Mouse (Mus musculus): ENCODE data around the gene Nfya.

DNA sequence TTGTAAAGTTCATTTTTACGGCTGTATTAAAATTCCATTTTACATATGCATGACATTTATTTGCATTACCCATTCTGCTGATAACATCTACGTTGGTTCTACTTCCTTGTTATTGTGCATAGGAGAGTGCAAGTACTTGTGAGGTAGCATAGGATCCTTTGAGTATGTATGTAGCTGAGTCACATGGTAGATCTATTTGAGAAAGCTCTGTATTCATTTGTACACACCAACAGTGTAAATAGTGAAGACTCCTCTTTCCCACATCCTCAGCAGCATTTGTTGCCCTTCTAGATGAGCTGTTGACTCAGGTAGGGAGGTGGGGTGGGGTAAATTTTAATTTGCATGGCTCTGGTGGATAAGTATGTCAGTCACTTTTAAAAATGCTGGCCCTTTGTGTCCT is 5.9 kb downstream of the Nfya start:
- no peak for TF ChIP-seq TAL1 (conservative IDR thresholded peaks at IDR 0.05; ENCODE audit: low read depth, low read length)
- TF ChIP-seq CTCF (IDR thresholded peaks at IDR 0.05; ENCODE audit: low read depth, low read length): no peak

Measured in G1E (cell line).